Mouse (Mus musculus) liver, embryonic 14.5 days (tissue): Measurements from ENCODE around the gene Tspan7.

Experiments
- CTCF ChIP-seq: IDR thresholded peaks from 2 replicates; pipeline ENCODE4 v1.5.1; 2016; ENCODE audit warnings: antibody characterized with exemption, low read depth, control low read depth
- EP300 ChIP-seq: IDR thresholded peaks from 2 replicates; pipeline ENCODE4 v1.6.1; 2016; ENCODE audit warnings: antibody characterized with exemption, low read depth

GRCm38 (mm10) chrX:10539482-10540166 is 54.7 kb downstream of the Tspan7 start:
- no peak for TF ChIP-seq CTCF
- no peak for TF ChIP-seq EP300
